Mouse (Mus musculus) lung, embryonic 15.5 days (tissue): Measurements from ENCODE around the gene Eef1a1. TPM values are rescaled to one million over a fixed set of nuclear protein-coding genes. Genes with fewer than 3 reads are reported as not detected.
A peak's percentile ranks its signal among the peaks of the same experiment; 100 is the strongest.
"Not testable (repeated sequence)": the region's sequence is repeated elsewhere in the genome, so short reads cannot be mapped to it uniquely, and the experiment has no call there.

Experiments used
- ATAC-seq: fragments of 200-750 bp; cut with Nextera tagmentation; 2 replicates; pipeline ENCODE4 v1.8.0; 2017; ENCODE audit warnings: moderate number of reproducible peaks, borderline replicate concordance; ENCODE audit not compliant: low FRiP score, low TSS enrichment; ENCODE audit errors: extremely low read depth
- H3K27ac ChIP-seq: fragments of 300-500 bp; sonication (generic); 2 replicates; pipeline ENCODE4 v1.5.1; 2015; ENCODE audit warnings: moderate library complexity, mild to moderate bottlenecking, inconsistent platforms
- H3K27me3 ChIP-seq: fragments of 300-500 bp; sonication (generic); 2 replicates; pipeline ENCODE4 v1.6.1; 2015; ENCODE audit warnings: inconsistent platforms
- H3K36me3 ChIP-seq: fragments of 300-500 bp; sonication (generic); 2 replicates; pipeline ENCODE4 v1.6.1; 2015; ENCODE audit warnings: inconsistent platforms
- H3K4me1 ChIP-seq: fragments of 300-500 bp; sonication (generic); 2 replicates; pipeline ENCODE4 v1.6.1; 2015; ENCODE audit warnings: inconsistent platforms
- H3K4me2 ChIP-seq: fragments of 300-500 bp; sonication (generic); 2 replicates; pipeline ENCODE4 v1.6.1; 2015; ENCODE audit warnings: inconsistent platforms, mild to moderate bottlenecking, moderate library complexity
- H3K4me3 ChIP-seq: fragments of 300-500 bp; sonication (generic); 2 replicates; pipeline ENCODE4 v1.5.1; 2015; ENCODE audit warnings: mild to moderate bottlenecking, inconsistent platforms
- H3K9ac ChIP-seq: fragments of 300-500 bp; sonication (generic); 2 replicates; pipeline ENCODE4 v1.6.1; 2015; ENCODE audit warnings: inconsistent platforms
- H3K9me3 ChIP-seq: fragments of 300-500 bp; sonication (generic); 2 replicates; pipeline ENCODE4 v1.6.1; 2016; ENCODE audit warnings: inconsistent platforms
- WGBS: fragments of 180-500 bp; shearing (Covaris S2); methylation state at CpG from one replicate; pipeline ENCODE4 v1.1.7; 2015; 5-methylcytosine and 5-hydroxymethylcytosine counted together
- polyA plus RNA-seq: library from polyadenylated mRNA; unstranded; fragments of >200 nt; fragmentation: Nextera tagmentation; extraction: Ambion mirVana; gene quantifications from 2 replicates; pipeline ENCODE4 v1.2.1, GENCODE M21; 2015

Gene Eef1a1
- polyA plus RNA-seq, 1 experiment from 2014 or later, result 4,632 TPM

DNA sequence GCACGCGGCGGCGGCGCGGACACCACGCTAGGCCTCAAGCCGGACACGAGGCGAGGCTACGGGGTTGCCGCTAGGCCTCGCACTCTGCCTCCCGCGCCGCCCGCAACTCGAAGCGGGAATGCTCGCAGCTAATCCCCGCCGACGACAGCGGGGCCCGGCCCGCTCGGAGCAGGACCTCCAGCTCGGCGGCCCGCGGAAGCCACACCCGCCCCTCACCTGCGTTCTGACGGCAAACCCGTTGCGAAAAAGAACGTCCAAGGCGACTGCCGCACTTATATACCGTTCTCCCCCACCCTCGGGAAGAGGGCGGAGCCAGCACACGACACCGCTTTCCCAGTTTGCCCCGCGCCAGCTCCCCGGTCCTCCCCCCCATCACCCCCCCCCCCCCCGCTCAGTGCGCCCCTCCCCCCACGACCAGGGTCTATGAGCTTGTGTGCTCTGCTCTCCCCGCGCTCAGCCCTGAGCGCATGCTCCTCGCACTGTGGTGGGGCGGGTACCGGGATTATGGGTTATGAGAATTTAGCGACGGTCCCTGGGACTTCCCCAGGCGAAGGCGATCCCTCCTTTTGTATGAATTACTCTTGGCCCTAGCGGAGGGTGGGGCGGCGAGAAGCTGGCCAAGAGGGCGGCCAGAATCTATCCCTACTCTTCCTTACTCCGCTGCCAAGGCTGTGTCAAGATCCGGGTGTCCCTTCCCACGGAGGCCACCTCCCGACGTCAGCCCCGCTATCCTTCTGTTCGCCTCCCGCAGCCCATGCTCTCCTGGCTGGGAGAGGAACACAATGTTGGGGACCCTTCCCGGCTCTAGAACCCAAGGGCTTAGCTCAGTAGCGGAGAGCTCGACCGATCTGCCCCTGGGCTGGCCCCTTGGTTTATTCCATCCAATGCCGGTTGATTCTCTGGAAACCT lies 7.3 kb downstream of the Eef1a1 start:
- peaks cover 25% of the 10 kb centered on the region for H3K36me3 ChIP-seq
- peak overlapping the region; percentile 100 for H3K9ac ChIP-seq
- H3K4me1 ChIP-seq, result peaks cover 16% of the 10 kb centered on the region
- ATAC-seq, result peak; percentile 99
- WGBS, result under 1% methylated on average over 71 of the region's 77 CpGs
- peak overlapping the region; percentile 99 for H3K4me3 ChIP-seq
- peak overlapping the region; percentile 98 for H3K27ac ChIP-seq
- H3K27me3 ChIP-seq, result no peaks in the 10 kb centered on the region
- H3K4me2 ChIP-seq, result peak overlapping the region; percentile 72
- no peaks in the 10 kb centered on the region for H3K9me3 ChIP-seq

DNA sequence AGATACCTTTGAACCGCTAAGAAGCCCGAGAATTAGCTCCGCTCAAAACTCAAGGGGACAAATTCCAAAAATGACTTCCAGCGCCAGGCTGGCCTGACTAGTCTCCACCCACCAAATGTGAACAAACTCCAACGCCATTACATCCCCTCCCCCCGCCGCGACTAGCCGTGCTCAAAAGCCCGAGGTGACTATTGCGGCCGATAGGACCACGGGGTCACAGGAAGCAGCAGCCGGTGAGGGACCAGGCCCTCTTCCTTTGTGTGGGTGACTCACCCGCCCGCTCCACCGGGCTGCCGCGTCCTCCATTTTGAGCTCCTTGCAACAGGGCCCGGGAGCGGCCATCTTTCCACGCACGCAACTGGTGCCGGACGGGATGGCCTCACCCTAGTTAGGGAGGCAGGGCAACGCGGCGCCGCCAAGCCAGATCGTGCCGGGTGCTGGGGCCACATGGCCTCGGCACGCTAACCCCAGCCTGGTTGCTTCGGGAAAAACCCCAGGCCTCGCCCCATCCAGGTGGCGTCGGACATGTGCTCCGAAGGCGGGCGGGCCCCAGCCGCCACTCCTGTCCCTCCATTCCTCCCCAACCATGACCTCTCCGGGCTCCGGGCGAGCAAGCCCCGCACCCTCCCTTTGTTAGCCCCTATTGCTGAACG lies 8.1 kb downstream of the Eef1a1 start:
- H3K27me3 ChIP-seq, result no peaks in the 10 kb centered on the region
- WGBS, result 0% methylated on average over 46 of the region's 46 CpGs
- H3K4me3 ChIP-seq, result peak overlapping the region; percentile 99
- peaks cover 30% of the 10 kb centered on the region for H3K36me3 ChIP-seq
- peak overlapping the region; percentile 64 for H3K4me2 ChIP-seq
- peak; percentile 3; the same call in 1 of the 2 replicates for ATAC-seq
- H3K4me1 ChIP-seq, result peaks cover 16% of the 10 kb centered on the region
- peak overlapping the region; percentile 100 for H3K9ac ChIP-seq
- H3K9me3 ChIP-seq, result no peaks in the 10 kb centered on the region
- H3K27ac ChIP-seq, result peak overlapping the region; percentile 98

DNA sequence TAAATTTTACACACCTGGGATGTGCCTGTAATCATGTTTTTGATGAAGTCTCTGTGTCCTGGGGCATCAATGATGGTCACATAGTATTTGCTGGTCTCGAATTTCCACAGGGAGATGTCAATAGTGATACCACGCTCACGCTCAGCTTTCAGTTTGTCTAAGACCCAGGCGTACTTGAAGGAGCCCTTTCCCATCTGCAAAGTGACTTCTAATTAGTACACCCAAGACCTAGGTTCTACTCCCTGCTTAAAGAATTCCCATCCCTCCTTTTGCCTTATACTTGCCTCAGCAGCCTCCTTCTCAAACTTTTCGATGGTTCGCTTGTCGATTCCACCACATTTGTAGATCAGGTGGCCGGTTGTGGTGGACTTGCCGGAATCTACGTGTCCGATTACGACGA lies 8.7 kb downstream of the Eef1a1 start:
- peak overlapping the region; percentile 98 for H3K27ac ChIP-seq
- peak overlapping the region; percentile 64 for H3K4me2 ChIP-seq
- ATAC-seq, H3K9me3 ChIP-seq, H3K27me3 ChIP-seq: not testable (repeated sequence)
- H3K4me1 ChIP-seq, result peaks cover 16% of the 10 kb centered on the region
- H3K4me3 ChIP-seq, result peak overlapping the region; percentile 99
- H3K36me3 ChIP-seq, result peaks cover 30% of the 10 kb centered on the region
- peak overlapping the region; percentile 100 for H3K9ac ChIP-seq
- WGBS, result under 1% methylated on average over 13 of the region's 13 CpGs

DNA sequence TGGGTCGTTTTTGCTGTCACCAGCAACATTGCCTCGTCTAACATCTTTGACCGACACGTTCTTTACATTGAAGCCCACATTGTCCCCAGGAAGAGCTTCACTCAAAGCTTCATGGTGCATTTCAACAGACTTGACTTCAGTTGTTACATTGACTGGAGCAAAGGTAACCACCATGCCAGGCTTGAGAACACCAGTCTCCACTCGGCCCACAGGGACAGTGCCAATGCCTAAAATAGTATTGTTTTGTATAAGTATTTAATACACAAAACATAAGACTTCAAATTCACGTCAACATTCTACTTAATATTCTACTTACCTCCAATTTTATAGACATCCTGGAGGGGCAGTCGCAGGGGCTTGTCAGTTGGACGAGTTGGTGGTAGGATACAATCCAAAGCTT lies 9.6 kb downstream of the Eef1a1 start:
- H3K27ac ChIP-seq, H3K27me3 ChIP-seq, ATAC-seq, H3K9me3 ChIP-seq: not testable (repeated sequence)
- Histone ChIP-seq H3K9ac (0 out of 2 replicates have a peak overlapping the region, but pooled peaks have one; percentile 5), H3K36me3 (peaks cover 30% of the 10 kb centered on the region), H3K4me3 (peak overlapping the region; percentile 99), H3K4me2 (peak overlapping the region; percentile 64), H3K4me1 (peaks cover 16% of the 10 kb centered on the region)
- 24% methylated on average over 8 of the region's 8 CpGs for WGBS

DNA sequence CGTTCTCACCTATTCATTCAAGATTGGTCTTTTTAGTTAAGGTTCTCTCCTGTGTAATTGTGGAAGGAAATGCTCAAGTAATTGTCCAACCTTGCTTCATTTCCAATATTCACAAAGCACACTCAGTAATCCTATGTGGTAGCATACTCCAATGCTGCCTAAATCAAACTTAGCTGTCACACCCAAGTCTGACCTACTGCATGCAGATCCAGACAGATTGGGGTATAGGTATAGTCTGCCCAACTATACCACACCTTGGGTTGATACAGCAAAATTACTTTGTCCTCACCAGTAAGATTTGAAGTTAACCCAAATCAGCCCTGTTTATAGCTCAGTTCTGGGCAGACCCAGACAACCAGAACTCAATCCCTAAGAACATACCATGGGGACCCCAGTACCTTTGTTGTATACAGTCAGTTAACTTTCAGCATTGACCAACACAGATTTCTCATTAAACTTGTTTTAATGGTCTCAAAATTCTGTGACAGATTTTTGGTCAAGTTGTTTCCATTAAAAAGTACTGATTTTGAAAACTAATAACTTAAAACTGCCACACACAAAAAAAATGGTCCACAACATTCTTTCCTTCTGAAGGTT lies 10.8 kb downstream of the Eef1a1 start:
- not testable (repeated sequence) for H3K9ac ChIP-seq, H3K27ac ChIP-seq, ATAC-seq, H3K9me3 ChIP-seq, H3K4me3 ChIP-seq, H3K27me3 ChIP-seq
- peaks cover 16% of the 10 kb centered on the region for H3K4me1 ChIP-seq
- H3K4me2 ChIP-seq, result peak overlapping the region; percentile 12; the same call in 1 of the 2 replicates
- WGBS, result 61% methylated on average over 1 of the region's 1 CpGs
- peaks cover 39% of the 10 kb centered on the region for H3K36me3 ChIP-seq

DNA sequence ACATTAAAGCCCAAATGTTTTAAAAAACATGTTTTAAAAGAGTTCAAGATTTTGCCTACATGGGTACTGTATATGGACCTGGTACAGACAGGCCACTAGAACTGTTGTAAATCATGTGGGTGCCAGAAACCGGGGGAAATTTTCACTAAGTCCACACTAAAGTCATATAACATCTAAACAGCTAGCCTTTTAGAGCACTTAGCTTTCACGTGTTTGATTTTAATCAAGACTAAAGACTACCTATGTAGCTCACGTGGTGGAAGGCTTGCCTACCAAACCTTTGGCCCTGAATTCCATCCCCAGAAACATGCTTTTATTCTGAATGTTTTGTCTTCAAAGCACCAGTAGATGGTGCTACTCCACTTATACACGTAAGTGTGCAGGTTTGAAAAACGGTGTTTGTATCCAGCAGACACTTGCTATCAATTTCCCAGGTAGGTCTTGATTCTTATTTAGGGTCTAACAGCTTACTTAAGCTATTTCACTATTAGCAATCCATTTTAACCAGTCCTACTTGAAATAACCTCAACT lies 11.9 kb downstream of the Eef1a1 start:
- Histone ChIP-seq H3K27me3 (no peaks in the 10 kb centered on the region), H3K9me3 (no peaks in the 10 kb centered on the region), H3K9ac (no peak overlapping the region), H3K4me2 (no peak overlapping the region), H3K36me3 (peaks cover 39% of the 10 kb centered on the region), H3K27ac (0 out of 2 replicates have a peak overlapping the region, but pooled peaks have one; percentile 5), H3K4me3 (no peak overlapping the region), H3K4me1 (peaks cover 10% of the 10 kb centered on the region; the same call in 1 of the 2 replicates)
- ATAC-seq, result no peak
- 5% methylated on average over 5 of the region's 5 CpGs for WGBS

DNA sequence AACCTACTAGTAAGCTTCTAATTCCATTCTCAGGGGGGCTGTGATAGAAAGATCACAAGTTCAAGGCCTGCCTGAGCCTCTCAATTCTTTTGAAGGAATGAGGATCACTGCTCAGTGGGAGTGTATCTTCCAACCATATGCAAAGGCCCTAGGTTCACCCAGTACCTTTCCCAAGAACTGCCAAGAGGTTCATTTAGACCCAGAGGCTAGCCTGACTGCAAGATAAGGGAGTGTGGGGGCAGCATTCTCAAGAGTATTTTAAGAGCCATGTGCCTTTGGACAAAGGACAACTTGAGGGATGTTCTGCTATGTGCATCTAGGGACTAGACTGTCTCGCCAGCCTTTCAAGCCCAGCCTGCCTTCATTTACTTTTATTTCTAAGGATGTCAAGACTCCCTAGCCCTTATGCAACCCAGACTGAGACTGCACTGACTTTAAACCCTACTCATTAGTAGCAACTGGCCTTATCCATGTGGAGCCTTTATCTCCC lies 12.4 kb downstream of the Eef1a1 start:
- Histone ChIP-seq H3K27ac (peak overlapping the region; percentile 5; the same call in 1 of the 2 replicates), H3K4me2 (no peak overlapping the region), H3K4me1 (peaks cover 10% of the 10 kb centered on the region; the same call in 1 of the 2 replicates), H3K9ac (no peak overlapping the region), H3K27me3 (no peaks in the 10 kb centered on the region), H3K4me3 (no peak overlapping the region), H3K36me3 (peaks cover 39% of the 10 kb centered on the region), H3K9me3 (no peaks in the 10 kb centered on the region)
- peak; percentile 2; the same call in 1 of the 2 replicates for ATAC-seq
- 15% methylated on average over 1 of the region's 1 CpGs for whole genome bisulfite sequencing

DNA sequence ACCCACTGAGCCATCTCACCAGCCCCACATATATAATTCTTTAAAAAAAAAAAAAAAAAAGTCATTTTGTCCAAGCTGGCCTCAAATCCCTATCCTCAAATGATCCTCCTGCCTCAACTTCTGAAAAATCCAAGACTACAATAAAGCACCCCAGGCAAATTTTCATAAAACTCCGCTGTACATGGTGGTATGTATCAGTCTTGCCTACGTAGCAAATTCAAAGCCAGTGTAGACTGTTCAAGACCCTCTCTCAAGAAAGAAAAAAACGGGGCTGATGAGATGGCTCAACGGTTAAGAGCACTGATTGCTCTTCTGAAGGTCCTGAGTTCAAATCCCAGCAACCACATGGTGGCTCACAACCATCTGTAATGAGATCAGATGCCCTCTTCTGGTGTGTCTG lies 13.1 kb downstream of the Eef1a1 start:
- Histone ChIP-seq H3K9me3 (no peaks in the 10 kb centered on the region), H3K9ac (no peak overlapping the region), H3K27ac (no peak overlapping the region), H3K27me3 (no peaks in the 10 kb centered on the region), H3K4me1 (peaks cover 10% of the 10 kb centered on the region; the same call in 1 of the 2 replicates), H3K4me3 (no peak overlapping the region), H3K4me2 (no peak overlapping the region), H3K36me3 (peaks cover 44% of the 10 kb centered on the region)
- no peak for ATAC-seq
- WGBS, result 68% methylated on average over 4 of the region's 4 CpGs

DNA sequence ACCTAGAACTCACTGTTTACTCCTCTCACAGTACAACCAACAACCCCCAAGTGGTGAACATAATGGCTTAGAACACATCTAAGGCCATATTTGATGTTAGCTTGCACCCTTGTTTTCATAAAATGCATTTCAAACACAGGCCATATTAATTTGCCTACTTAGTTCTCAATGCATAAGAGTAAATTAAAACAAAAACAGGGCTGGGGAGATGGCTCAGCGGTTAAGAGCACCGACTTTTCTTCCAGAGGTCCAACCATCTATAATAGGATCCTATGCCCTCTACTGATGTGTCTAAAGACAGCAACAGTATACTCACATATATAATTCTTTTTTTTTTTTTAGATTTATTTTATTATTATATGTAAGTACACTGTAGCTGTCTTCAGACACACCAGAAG lies 13.6 kb downstream of the Eef1a1 start:
- Histone ChIP-seq H3K4me1 (peaks cover 10% of the 10 kb centered on the region; the same call in 1 of the 2 replicates), H3K9ac (no peak overlapping the region), H3K4me2 (no peak overlapping the region), H3K4me3 (no peak overlapping the region), H3K36me3 (peaks cover 48% of the 10 kb centered on the region), H3K27me3 (no peaks in the 10 kb centered on the region), H3K27ac (no peak overlapping the region), H3K9me3 (no peaks in the 10 kb centered on the region)
- 85% methylated on average over 2 of the region's 2 CpGs for WGBS
- ATAC-seq, result no peak

DNA sequence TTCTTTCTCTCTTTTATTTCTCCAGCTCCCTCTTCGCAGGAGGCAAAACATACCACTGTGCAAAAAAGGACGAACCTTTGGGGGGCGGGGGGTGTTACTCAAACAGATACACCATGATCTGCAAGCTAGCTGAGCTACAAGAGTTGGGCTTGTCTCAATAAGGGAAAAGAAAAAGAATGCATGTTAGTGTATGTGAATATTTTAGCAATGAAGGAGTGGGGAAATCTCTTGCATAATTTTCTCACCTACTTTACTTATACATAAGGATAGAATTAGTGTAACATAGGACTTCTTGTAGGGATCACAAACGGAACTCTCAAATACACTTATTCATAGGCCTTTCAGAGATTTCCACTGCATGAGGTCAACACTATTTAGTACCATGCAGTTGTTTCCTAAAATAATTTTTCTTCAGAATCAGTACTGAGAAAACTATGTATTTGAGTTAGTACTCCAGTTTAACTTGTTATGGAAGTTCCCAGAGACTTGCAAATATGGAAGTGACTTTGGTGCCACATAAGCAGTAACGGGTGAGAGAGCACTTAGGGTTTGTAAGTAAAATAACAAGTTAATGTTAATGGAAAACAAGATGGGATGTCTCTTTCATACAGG lies 14.1 kb downstream of the Eef1a1 start:
- Histone ChIP-seq H3K36me3 (peaks cover 49% of the 10 kb centered on the region), H3K9ac (no peak overlapping the region), H3K4me2 (no peak overlapping the region), H3K4me1 (peaks cover 10% of the 10 kb centered on the region; the same call in 1 of the 2 replicates), H3K4me3 (no peak overlapping the region), H3K27ac (no peak overlapping the region), H3K9me3 (no peaks in the 10 kb centered on the region), H3K27me3 (no peaks in the 10 kb centered on the region)
- 69% methylated on average over 5 of the region's 5 CpGs for WGBS
- no peak for ATAC-seq

DNA sequence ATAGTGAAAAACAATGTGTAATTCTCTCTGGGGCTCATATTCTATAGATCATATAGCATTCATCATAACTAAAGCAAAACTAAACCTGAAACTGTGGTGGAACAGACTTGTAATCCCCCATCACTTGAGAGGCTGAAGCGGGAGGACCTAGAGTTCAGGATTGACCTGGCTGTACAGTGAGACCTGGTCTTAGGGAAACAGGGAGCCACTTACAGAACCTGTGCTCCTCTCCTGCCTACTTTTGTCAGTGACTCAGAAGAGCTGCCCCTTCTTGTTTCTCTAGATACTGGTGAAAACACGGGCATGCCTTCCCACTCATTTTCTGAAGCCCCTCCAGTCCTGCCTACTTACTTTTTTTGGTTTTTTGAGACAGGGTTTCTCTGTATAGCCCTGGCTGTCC lies 14.7 kb downstream of the Eef1a1 start:
- Histone ChIP-seq H3K36me3 (peaks cover 46% of the 10 kb centered on the region), H3K27ac (no peak overlapping the region), H3K4me1 (peaks cover 10% of the 10 kb centered on the region; the same call in 1 of the 2 replicates), H3K4me3 (no peak overlapping the region), H3K27me3 (no peaks in the 10 kb centered on the region), H3K9me3 (no peaks in the 10 kb centered on the region), H3K9ac (no peak overlapping the region), H3K4me2 (no peak overlapping the region)
- no peak for ATAC-seq
- 68% methylated on average over 2 of the region's 2 CpGs for WGBS
